Mouse (Mus musculus): ENCODE measurements around the gene Kcnip4. TPM values are rescaled to one million over a fixed set of nuclear protein-coding genes. Genes with fewer than 3 reads are reported as not detected.

Gene Kcnip4
- total RNA-seq, 2 experiments from 2014 or later = 2.0 to 2.6 TPM

GRCm38 (mm10) chr5:48942378-48943088 is 582.2 kb downstream of the Kcnip4 start:
- DNase-seq (ENCODE audit: low spot score in 2 of 2) = no peak

GRCm38 (mm10) chr5:48931881-48932280 is 592.8 kb downstream of the Kcnip4 start:
- no peak for DNase-seq (ENCODE audit: low spot score in 2 of 2)

- no peak for DNase-seq (ENCODE audit: low spot score in 2 of 2)
Measured at GRCm38 (mm10) chr5:48890216-48890615, 634.5 kb downstream of the Kcnip4 start.

- DNase-seq (ENCODE audit: low spot score in 2 of 2) = peak; percentile 1 to 16
Measured at GRCm38 (mm10) chr5:48889395-48890194, 635.1 kb downstream of the Kcnip4 start.

- no peak for DNase-seq (ENCODE audit: low spot score in 2 of 2)
Measured at GRCm38 (mm10) chr5:48878081-48878480, 646.6 kb downstream of the Kcnip4 start.

GRCm38 (mm10) chr5:48864268-48864967 is 660.3 kb downstream of the Kcnip4 start:
- DNase-seq (ENCODE audit: low spot score in 2 of 2) = no peak

GRCm38 (mm10) chr5:48840971-48841370 is 683.7 kb downstream of the Kcnip4 start:
- no peak for DNase-seq (ENCODE audit: low spot score in 2 of 2)

GRCm38 (mm10) chr5:48795526-48795925 is 729.2 kb downstream of the Kcnip4 start:
- DNase-seq (ENCODE audit: low spot score in 2 of 2) = no peak

GRCm38 (mm10) chr5:48779376-48779775 is 745.3 kb downstream of the Kcnip4 start:
- no peak for DNase-seq (ENCODE audit: low spot score in 2 of 2)

- no peak for DNase-seq (ENCODE audit: low spot score in 2 of 2)
Measured at GRCm38 (mm10) chr5:48748613-48749012, 776.1 kb downstream of the Kcnip4 start.

- peak in 1 of 2 experiments; percentile 8 for DNase-seq (ENCODE audit: low spot score in 2 of 2)
Measured at GRCm38 (mm10) chr5:48737640-48738039, 787.1 kb downstream of the Kcnip4 start.

- DNase-seq (ENCODE audit: low spot score in 2 of 2) = no peak
Measured at GRCm38 (mm10) chr5:48718166-48718565, 806.5 kb downstream of the Kcnip4 start.

- no peak for DNase-seq (ENCODE audit: low spot score in 2 of 2)
Measured at GRCm38 (mm10) chr5:48705997-48706396, 818.7 kb downstream of the Kcnip4 start.

GRCm38 (mm10) chr5:48687068-48687467 is 837.6 kb downstream of the Kcnip4 start:
- DNase-seq (ENCODE audit: low spot score in 2 of 2) = no peak

GRCm38 (mm10) chr5:48679733-48680595 is 844.7 kb downstream of the Kcnip4 start:
- DNase-seq (ENCODE audit: low spot score in 2 of 2) = no peak

GRCm38 (mm10) chr5:48662504-48662903 is 862.2 kb downstream of the Kcnip4 start:
- DNase-seq (ENCODE audit: low spot score in 2 of 2) = no peak

- no peak for DNase-seq (ENCODE audit: low spot score in 2 of 2)
Measured at GRCm38 (mm10) chr5:48659975-48660374, 864.7 kb downstream of the Kcnip4 start.

GRCm38 (mm10) chr5:48650496-48650895 is 874.2 kb downstream of the Kcnip4 start:
- DNase-seq (ENCODE audit: low spot score in 2 of 2) = no peak

GRCm38 (mm10) chr5:48636675-48637074 is 888.0 kb downstream of the Kcnip4 start:
- DNase-seq (ENCODE audit: low spot score in 2 of 2) = no peak

- DNase-seq (ENCODE audit: low spot score in 2 of 2) = no peak
Measured at GRCm38 (mm10) chr5:48633631-48634030, 891.1 kb downstream of the Kcnip4 start.

GRCm38 (mm10) chr5:48623370-48623769 is 901.3 kb downstream of the Kcnip4 start:
- no peak for DNase-seq (ENCODE audit: low spot score in 2 of 2)

Data from adrenal gland, adult 18-20 months (tissue).